Mouse (Mus musculus) hindbrain, embryonic 15.5 days (tissue): ENCODE data around the gene Majin. TPM values are rescaled to one million over a fixed set of nuclear protein-coding genes. Genes with fewer than 3 reads are reported as not detected.
A peak's percentile ranks its signal among the peaks of the same experiment; 100 is the strongest.

ENCODE experiments used
- ATAC-seq: fragments of 200-750 bp; cut with Nextera tagmentation; 2 replicates; pipeline ENCODE4 v1.8.0; 2017; ENCODE audit warnings: low read depth, moderate number of reproducible peaks, moderate TSS enrichment; ENCODE audit not compliant: low FRiP score
- H3K27ac ChIP-seq: fragments of 300-500 bp; sonication (generic); replicated peaks from 2 replicates; pipeline ENCODE4 v1.5.1; 2015; ENCODE audit warnings: mild to moderate bottlenecking, inconsistent platforms
- H3K27me3 ChIP-seq: fragments of 300-500 bp; sonication (generic); 2 replicates; pipeline ENCODE4 v1.6.1; 2015; ENCODE audit warnings: control low read depth, inconsistent platforms
- H3K36me3 ChIP-seq: fragments of 300-500 bp; sonication (generic); 2 replicates; pipeline ENCODE4 v1.6.1; 2015; ENCODE audit warnings: control low read depth, inconsistent platforms
- H3K4me1 ChIP-seq: fragments of 300-500 bp; sonication (generic); replicated peaks from 2 replicates; pipeline ENCODE4 v1.6.1; 2015; ENCODE audit warnings: control low read depth, inconsistent platforms
- H3K4me2 ChIP-seq: fragments of 300-500 bp; sonication (generic); 2 replicates; pipeline ENCODE4 v1.6.1; 2015; ENCODE audit warnings: moderate library complexity, mild to moderate bottlenecking, inconsistent platforms
- H3K4me3 ChIP-seq: fragments of 300-500 bp; sonication (generic); 2 replicates; pipeline ENCODE4 v1.5.1; 2015; ENCODE audit warnings: mild to moderate bottlenecking, inconsistent platforms
- H3K9ac ChIP-seq: fragments of 300-500 bp; sonication (generic); 2 replicates; pipeline ENCODE4 v1.6.1; 2015; ENCODE audit warnings: inconsistent platforms
- H3K9me3 ChIP-seq: fragments of 300-500 bp; sonication (generic); 2 replicates; pipeline ENCODE4 v1.6.1; 2016; ENCODE audit warnings: control low read depth, inconsistent platforms
- WGBS: fragments of 180-500 bp; shearing (Covaris S2); methylation state at CpG from one replicate; pipeline ENCODE4 v1.1.7; 2015; 5-methylcytosine and 5-hydroxymethylcytosine counted together
- microRNA counts: library from miRNA; unstranded; fragments of <30 nt; microRNA quantifications from one replicate; lab custom pipeline; 2016
- microRNA-seq: library from miRNA; unstranded; fragments of <30 nt; microRNA quantifications from one replicate; pipeline ENCODE4, GENCODE M21; 2016
- polyA plus RNA-seq: library from polyadenylated mRNA; unstranded; fragments of >200 nt; fragmentation: Nextera tagmentation; extraction: Ambion mirVana; gene quantifications from 2 replicates; pipeline ENCODE4 v1.2.1, GENCODE M21; 2015

The Majin gene
- polyA plus RNA-seq, 1 experiment from 2014 or later = not detected

DNA sequence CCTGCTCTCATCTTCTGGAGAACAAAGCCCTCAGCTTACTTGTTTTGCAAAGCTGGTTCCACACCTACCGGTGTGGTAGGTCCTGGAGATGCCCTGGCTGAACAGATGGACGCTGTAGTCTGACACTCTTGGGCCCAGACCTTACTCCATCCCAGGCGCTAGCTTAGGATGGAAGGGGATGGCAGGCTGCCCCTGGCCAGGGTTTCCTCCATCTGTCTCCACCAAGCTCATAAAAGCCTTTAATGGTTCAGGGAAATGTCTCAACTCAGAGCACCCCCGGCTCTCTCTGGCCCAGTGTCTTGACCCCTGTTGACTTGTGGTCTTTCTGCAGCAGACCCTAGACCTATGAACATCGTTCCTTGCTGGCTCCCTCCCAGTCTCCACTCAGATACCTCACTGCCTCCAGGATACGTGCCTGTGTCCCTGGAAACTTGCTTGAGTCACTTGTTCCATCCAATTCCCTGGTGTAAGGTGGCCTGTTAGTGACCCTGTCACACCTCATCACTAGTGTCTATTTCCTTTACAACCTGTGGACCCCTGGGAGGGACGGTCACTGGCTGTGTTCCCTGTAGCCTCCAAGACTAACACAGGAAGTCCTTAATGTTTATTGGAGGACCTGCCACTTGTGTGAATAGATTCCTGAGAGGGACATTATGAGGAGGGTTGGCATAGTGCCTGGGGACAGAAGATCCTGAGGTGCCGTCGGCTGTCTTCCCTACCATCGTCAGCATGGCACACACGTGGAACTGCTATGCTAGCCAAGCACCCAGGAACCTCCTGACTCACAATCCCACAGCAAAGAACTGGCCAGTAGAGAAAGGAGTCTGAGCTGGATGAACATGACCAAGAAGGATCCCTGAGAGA lies 83.3 kb downstream of the Majin start:
- no peak overlapping the region for H3K4me3 ChIP-seq
- no peak for ATAC-seq
- 61% methylated on average over 11 of the region's 11 CpGs for WGBS
- peaks cover 4% of the 10 kb centered on the region; the same call in 1 of the 2 replicates for H3K4me1 ChIP-seq
- H3K36me3 ChIP-seq = no peaks in the 10 kb centered on the region
- no peak overlapping the region for H3K27ac ChIP-seq
- H3K27me3 ChIP-seq = no peaks in the 10 kb centered on the region
- no peak overlapping the region for H3K4me2 ChIP-seq
- no peak overlapping the region for H3K9ac ChIP-seq
- H3K9me3 ChIP-seq = no peaks in the 10 kb centered on the region

DNA sequence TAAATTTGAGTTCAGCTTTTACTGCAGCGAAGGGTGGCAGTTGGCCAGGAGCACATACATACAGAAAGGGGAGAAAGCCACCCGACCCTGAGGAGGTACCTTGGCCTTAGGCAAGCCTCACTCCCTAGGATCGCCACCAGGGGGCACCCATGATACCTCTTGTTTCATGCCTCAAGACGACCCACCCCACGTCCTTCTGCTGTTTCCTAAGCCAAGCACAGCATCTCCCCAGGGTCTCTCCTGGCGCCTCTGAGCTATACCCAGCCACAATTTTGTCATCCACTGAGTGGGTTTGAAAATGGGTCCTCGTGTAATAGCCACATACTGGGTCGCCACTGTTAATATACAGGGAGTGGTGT lies 84.0 kb downstream of the Majin start:
- Histone ChIP-seq H3K9me3 (no peaks in the 10 kb centered on the region), H3K4me3 (no peak overlapping the region), H3K4me2 (no peak overlapping the region), H3K9ac (no peak overlapping the region), H3K4me1 (peaks cover 4% of the 10 kb centered on the region; the same call in 1 of the 2 replicates), H3K27me3 (no peaks in the 10 kb centered on the region), H3K36me3 (no peaks in the 10 kb centered on the region), H3K27ac (no peak overlapping the region)
- ATAC-seq = peak; percentile 72; the same call in 1 of the 2 replicates
- 8% methylated on average over 8 of the region's 8 CpGs for WGBS

DNA sequence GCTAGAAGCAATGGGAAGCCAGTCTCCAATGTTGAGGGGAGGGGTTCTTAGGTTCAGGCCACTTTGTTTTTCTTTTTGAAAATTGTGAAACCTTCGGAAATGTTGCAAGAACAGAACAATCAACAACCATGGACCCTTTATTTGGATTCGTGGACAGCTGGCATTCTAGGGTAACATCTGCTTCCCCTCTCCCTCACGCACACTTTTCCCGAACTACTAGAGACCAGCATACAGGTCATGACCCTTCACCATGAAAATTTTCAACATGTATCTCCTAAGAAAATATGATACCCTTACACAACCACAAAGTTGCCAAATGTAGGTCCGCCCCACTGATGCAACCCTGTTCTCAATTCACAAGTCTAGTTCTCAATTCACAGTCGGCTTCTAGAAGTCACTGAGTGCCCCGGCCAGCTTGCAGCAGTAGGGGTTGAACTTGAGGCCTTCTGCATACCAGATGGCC lies 84.5 kb downstream of the Majin start:
- no peak overlapping the region for H3K27ac ChIP-seq
- WGBS = 90% methylated on average over 7 of the region's 7 CpGs

DNA sequence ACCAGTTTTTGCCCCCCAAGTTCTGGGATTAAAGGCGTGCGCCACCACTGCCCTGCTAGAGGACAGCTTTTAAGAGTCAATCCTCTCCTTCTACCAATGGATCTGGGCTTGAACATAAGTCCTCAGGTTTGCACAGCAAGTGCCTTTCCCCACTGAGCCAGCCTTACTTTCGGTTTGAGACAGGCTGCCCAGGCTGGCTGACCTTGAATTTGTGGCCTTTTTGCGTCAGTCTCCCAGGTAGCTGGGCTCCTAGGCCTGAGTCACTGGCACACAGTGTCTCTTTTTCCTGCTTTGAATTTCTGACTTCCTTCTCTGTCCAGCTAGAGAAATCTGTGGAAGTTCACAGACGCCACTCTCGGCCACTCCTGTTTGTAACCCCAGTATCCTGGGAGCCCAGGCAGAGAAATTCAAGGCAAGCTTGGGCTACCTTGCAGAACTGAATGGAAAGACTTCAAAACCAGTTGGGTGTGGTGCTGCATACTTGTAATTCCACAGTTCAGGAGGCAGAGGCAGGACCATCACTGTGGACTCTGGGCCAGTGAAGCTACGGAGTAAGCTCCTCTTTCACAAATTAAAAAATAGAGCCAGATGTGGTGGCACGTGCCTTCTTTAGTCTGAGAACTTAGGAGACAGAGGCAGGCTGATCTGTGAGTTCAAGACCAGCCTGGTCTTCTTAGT lies 85.7 kb downstream of the Majin start:
- Histone ChIP-seq H3K4me2 (no peak overlapping the region), H3K27ac (no peak overlapping the region), H3K27me3 (no peaks in the 10 kb centered on the region), H3K4me1 (peaks cover 4% of the 10 kb centered on the region; the same call in 1 of the 2 replicates), H3K9ac (no peak overlapping the region), H3K4me3 (no peak overlapping the region), H3K9me3 (no peaks in the 10 kb centered on the region), H3K36me3 (no peaks in the 10 kb centered on the region)
- no peak for ATAC-seq
- 85% methylated on average over 8 of the region's 8 CpGs for WGBS

More for the DNA sequence above, 84.5 kb downstream of the Majin start:
- no peak for ATAC-seq
- Histone ChIP-seq H3K4me1 (peaks cover 4% of the 10 kb centered on the region; the same call in 1 of the 2 replicates), H3K9ac (no peak overlapping the region), H3K27me3 (no peaks in the 10 kb centered on the region), H3K4me3 (no peak overlapping the region), H3K9me3 (no peaks in the 10 kb centered on the region), H3K4me2 (no peak overlapping the region), H3K36me3 (no peaks in the 10 kb centered on the region)

DNA sequence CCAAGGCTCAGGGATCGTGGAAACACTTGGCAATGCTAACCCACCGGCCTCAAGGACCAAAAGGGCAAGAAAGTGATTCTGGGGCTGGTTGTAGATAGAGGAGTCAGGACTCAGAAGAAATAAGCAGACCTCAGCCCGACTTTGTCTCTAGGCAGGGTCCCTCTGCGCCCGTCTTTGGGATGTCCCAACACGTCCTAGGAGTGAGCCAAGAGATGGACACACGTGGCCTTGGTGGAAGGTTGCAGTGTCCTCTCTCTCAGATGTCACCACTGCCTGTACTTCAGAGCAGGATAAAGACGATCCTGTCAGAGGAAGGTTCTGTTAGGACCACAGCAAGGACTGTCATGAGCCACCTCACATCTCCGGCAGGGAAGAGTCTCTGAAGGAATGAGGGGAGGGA lies 86.5 kb downstream of the Majin start:
- H3K4me2 ChIP-seq = no peak overlapping the region
- H3K9ac ChIP-seq = no peak overlapping the region
- 61% methylated on average over 9 of the region's 9 CpGs for WGBS
- H3K36me3 ChIP-seq = no peaks in the 10 kb centered on the region
- H3K4me1 ChIP-seq = peaks cover 9% of the 10 kb centered on the region
- no peak for ATAC-seq
- H3K27me3 ChIP-seq = no peaks in the 10 kb centered on the region
- H3K4me3 ChIP-seq = no peak overlapping the region
- no peak overlapping the region for H3K27ac ChIP-seq
- H3K9me3 ChIP-seq = no peaks in the 10 kb centered on the region

DNA sequence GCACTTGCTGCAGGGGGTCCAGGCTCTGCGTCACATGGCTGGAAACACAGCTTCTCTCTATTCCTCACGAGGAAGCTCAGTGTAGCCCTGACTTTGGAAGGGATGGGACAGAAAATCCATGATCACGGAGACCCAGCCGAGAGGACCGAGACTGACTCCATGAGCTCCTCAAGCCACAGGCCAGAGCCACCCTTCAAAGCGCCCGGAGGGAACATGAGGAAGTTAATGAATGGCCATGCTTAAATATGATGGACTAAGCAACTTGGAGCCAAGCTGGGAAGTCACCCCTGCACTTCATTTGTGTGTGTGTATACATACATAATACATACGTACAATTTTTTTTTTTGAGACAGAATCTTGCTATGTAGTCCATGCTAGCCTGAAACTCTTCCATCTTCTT lies 87.0 kb downstream of the Majin start:
- H3K4me2 ChIP-seq = no peak overlapping the region
- ATAC-seq = no peak
- H3K4me1 ChIP-seq = peaks cover 14% of the 10 kb centered on the region
- WGBS = 33% methylated on average over 8 of the region's 8 CpGs
- no peak overlapping the region for H3K9ac ChIP-seq
- H3K4me3 ChIP-seq = no peak overlapping the region
- no peaks in the 10 kb centered on the region for H3K9me3 ChIP-seq
- H3K27me3 ChIP-seq = no peaks in the 10 kb centered on the region
- no peak overlapping the region for H3K27ac ChIP-seq
- H3K36me3 ChIP-seq = no peaks in the 10 kb centered on the region

DNA sequence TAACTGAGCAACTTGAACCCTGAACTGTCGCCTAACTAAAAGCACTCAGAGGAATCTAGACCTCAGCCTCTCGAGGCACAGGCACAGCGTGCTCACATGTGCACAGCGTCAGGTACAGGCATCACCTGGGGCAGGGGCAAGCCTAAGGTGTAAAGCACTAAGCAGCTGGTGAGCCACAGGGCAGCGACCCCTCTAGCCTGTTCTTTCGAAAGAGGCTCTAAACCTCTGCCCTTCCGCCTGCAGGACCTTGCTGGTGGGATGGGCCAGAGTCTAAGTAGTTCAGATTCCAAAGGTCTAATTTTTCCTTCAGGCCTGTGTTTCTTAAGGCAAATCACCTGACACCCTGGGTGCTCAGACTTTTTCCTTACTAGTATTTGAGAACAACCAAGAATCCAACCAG lies 87.9 kb downstream of the Majin start:
- H3K4me2 ChIP-seq = no peak overlapping the region
- no peaks in the 10 kb centered on the region for H3K27me3 ChIP-seq
- H3K9ac ChIP-seq = no peak overlapping the region
- no peak overlapping the region for H3K27ac ChIP-seq
- H3K4me3 ChIP-seq = no peak overlapping the region
- H3K9me3 ChIP-seq = no peaks in the 10 kb centered on the region
- WGBS = 73% methylated on average over 7 of the region's 7 CpGs
- H3K36me3 ChIP-seq = no peaks in the 10 kb centered on the region
- ATAC-seq = no peak
- peaks cover 14% of the 10 kb centered on the region for H3K4me1 ChIP-seq

DNA sequence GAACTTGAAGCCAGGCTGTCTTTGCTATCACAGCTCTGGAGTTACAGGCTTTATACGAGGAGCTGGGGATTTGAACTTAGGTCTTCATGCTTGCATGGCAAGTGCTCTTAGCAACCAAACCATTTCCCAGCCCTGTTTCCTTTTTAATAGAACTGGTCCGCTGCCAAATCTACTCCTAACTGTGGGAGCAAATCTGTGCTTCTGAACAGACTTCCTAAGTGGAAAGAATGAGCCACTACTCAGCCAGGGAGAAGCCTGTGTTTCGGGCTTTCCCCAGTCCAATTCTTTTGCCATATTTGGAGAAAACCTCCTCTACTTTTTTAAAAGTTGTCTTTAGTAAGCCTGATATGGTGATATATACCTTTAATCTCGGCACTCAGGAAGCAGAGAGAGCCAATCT lies 88.5 kb downstream of the Majin start:
- no peaks in the 10 kb centered on the region for H3K9me3 ChIP-seq
- 90% methylated on average over 4 of the region's 4 CpGs for WGBS

DNA sequence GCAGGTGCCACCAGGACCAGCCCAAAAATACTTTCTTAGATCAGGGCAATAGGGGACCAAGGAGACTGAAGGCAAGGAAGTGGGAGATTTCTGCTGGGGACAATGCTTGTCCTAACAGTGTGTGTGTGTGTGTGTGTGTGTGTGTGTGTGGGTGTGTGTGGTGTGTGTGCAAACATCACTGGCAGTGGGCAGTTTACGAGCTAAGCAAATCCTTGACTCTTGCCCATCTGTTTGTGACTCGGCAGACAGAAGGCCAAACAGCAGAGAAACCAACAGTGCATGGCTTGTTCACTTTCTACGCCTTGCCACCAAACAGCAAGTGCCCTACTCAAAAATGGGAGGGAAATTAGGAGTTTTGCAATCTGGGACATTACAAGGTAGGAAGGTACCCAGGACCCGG lies 89.4 kb downstream of the Majin start:
- H3K4me2 ChIP-seq = no peak overlapping the region
- H3K27me3 ChIP-seq = no peaks in the 10 kb centered on the region
- H3K4me3 ChIP-seq = no peak overlapping the region
- peaks cover 20% of the 10 kb centered on the region for H3K4me1 ChIP-seq
- no peaks in the 10 kb centered on the region for H3K9me3 ChIP-seq
- H3K36me3 ChIP-seq = no peaks in the 10 kb centered on the region
- H3K9ac ChIP-seq = no peak overlapping the region
- WGBS = 83% methylated on average over 4 of the region's 4 CpGs
- no peak for ATAC-seq
- no peak overlapping the region for H3K27ac ChIP-seq

More for the DNA sequence above, 88.5 kb downstream of the Majin start:
- Histone ChIP-seq H3K4me3 (no peak overlapping the region), H3K36me3 (no peaks in the 10 kb centered on the region), H3K4me1 (peaks cover 15% of the 10 kb centered on the region), H3K4me2 (no peak overlapping the region), H3K27ac (no peak overlapping the region), H3K9ac (no peak overlapping the region), H3K27me3 (no peaks in the 10 kb centered on the region)
- no peak for ATAC-seq

MicroRNA genes within 50 kb of the gene (microRNA counts, 519-probe panel; counts per million panel counts)
- 1,952 counts per million, percentile 17 among the panel's probes with 10 or more counts for microRNA mmu-miR-192 (lab: Ali Mortazavi, UCI)

Small RNA genes lying within 50 kb of the gene (microRNA-seq; reads per million reads assigned to microRNA genes)
- gene Mir192 (66.7 reads per million, percentile 45 among the genes with 10 or more reads in this experiment), gene Mir194-2 (70.6 reads per million, percentile 47 among the genes with 10 or more reads in this experiment)

Other genes with a start within 250 kb of the Majin start
- 26.7 and 28.1 TPM in 2 replicates for gene Pola2, start 220.2 kb upstream of the Majin start, polyA plus RNA-seq
- gene Slc22a20, start 198.2 kb upstream of the Majin start, polyA plus RNA-seq = not detected in 2 replicates
- 4.8 and 5.8 TPM in 2 replicates for gene Capn1, start 168.5 kb upstream of the Majin start, polyA plus RNA-seq
- 32.9 and 39.8 TPM in 2 replicates for gene Syvn1, start 137.8 kb upstream of the Majin start, polyA plus RNA-seq
- gene Mrpl49, start 126.6 kb upstream of the Majin start, polyA plus RNA-seq = 62.3 and 64.4 TPM in 2 replicates
- 503 and 507 TPM in 2 replicates for gene Fau, start 126.5 kb upstream of the Majin start, polyA plus RNA-seq
- gene Znhit2, start 123.2 kb upstream of the Majin start, polyA plus RNA-seq = 33.0 and 34.8 TPM in 2 replicates
- gene Tm7sf2, start 116.0 kb upstream of the Majin start, polyA plus RNA-seq = 58.6 and 60.1 TPM in 2 replicates
- gene Vps51, start 107.2 kb upstream of the Majin start, polyA plus RNA-seq = 84.8 and 94.0 TPM in 2 replicates
- gene Tmem262, start 104.4 kb upstream of the Majin start, polyA plus RNA-seq = not detected in 2 replicates
- 1.3 and 1.4 TPM in 2 replicates for gene Gm28374, start 102.1 kb upstream of the Majin start, polyA plus RNA-seq
- 79.3 and 82.0 TPM in 2 replicates for gene Zfpl1, start 99.4 kb upstream of the Majin start, polyA plus RNA-seq
- 8.4 and 9.6 TPM in 2 replicates for gene Cdca5, start 99.4 kb upstream of the Majin start, polyA plus RNA-seq
- gene AC131692.1, start 90.0 kb upstream of the Majin start, polyA plus RNA-seq = not detected in 2 replicates
- gene Naaladl1, start 78.6 kb upstream of the Majin start, polyA plus RNA-seq = 0.54 and 0.60 TPM in 2 replicates
- 50.2 and 57.5 TPM in 2 replicates for gene Sac3d1, start 65.7 kb upstream of the Majin start, polyA plus RNA-seq
- gene Snx15, start 56.1 kb upstream of the Majin start, polyA plus RNA-seq = 61.7 and 65.4 TPM in 2 replicates
- not detected in 2 replicates for gene Batf2, start 43.4 kb upstream of the Majin start, polyA plus RNA-seq
- 141 and 147 TPM in 2 replicates for gene Arl2, start 42.8 kb upstream of the Majin start, polyA plus RNA-seq
- 0.56 TPM in 1 of 2 replicates, not detected in the other for gene Gpha2, start 42.0 kb downstream of the Majin start, polyA plus RNA-seq
- gene Ppp2r5b, start 51.5 kb downstream of the Majin start, polyA plus RNA-seq = 134 and 162 TPM in 2 replicates
- gene Atg2a, start 57.3 kb downstream of the Majin start, polyA plus RNA-seq = 13.3 and 16.1 TPM in 2 replicates
- gene Ehd1, start 92.3 kb downstream of the Majin start, polyA plus RNA-seq = 92.5 and 103 TPM in 2 replicates
- gene Cdc42bpg, start 122.1 kb downstream of the Majin start, polyA plus RNA-seq = 0.36 and 0.38 TPM in 2 replicates
- gene Men1, start 150.6 kb downstream of the Majin start, polyA plus RNA-seq = 78.8 and 82.3 TPM in 2 replicates
- 20.1 and 21.8 TPM in 2 replicates for gene Map4k2, start 156.7 kb downstream of the Majin start, polyA plus RNA-seq
- gene Sf1, start 179.3 kb downstream of the Majin start, polyA plus RNA-seq = 103 and 117 TPM in 2 replicates
- gene Pygm, start 200.0 kb downstream of the Majin start, polyA plus RNA-seq = 7.0 and 7.6 TPM in 2 replicates
- gene Rasgrp2, start 215.0 kb downstream of the Majin start, polyA plus RNA-seq = 140 and 148 TPM in 2 replicates
- 44.3 and 46.6 TPM in 2 replicates for gene Nrxn2, start 234.3 kb downstream of the Majin start, polyA plus RNA-seq